Mouse (Mus musculus): Measurements from ENCODE around the gene Pithd1. TPM values are rescaled to one million over a fixed set of nuclear protein-coding genes. Genes with fewer than 3 reads are reported as not detected.

Pithd1 gene
- polyA plus RNA-seq, 1 experiment, result 35.2 TPM

- Histone ChIP-seq H3K36me3 (ENCODE audit: control insufficient read depth, insufficient read depth) (peaks cover 60% of the 10 kb centered on the region), H3ac (ENCODE audit: control insufficient read depth, insufficient read length) (no peak overlapping the region), H3K79me2 (ENCODE audit: control insufficient read depth, insufficient read depth) (peaks cover 10% of the 10 kb centered on the region), H3K4me2 (ENCODE audit: low read depth) (no peak overlapping the region), H3K4me3 (no peak overlapping the region), H3K27me3 (ENCODE audit: control insufficient read depth, insufficient read depth, insufficient read length) (no peaks in the 10 kb centered on the region)
- no peak for TF ChIP-seq POLR2AphosphoS2 (IDR thresholded peaks at IDR 0.05; ENCODE audit: insufficient read length, low read depth)
- no peak for TF ChIP-seq USF1 (IDR thresholded peaks at IDR 0.05; ENCODE audit: low read depth)
- TF ChIP-seq MYOD1 (IDR thresholded peaks at IDR 0.05; ENCODE audit: control insufficient read depth in 1 of 3, insufficient read length in 2 of 3, low read depth in 2 of 3), result no peak
- TF ChIP-seq TCF3 (IDR thresholded peaks at IDR 0.05; ENCODE audit: insufficient read length, low read depth), result no peak
- TF ChIP-seq POLR2A (IDR thresholded peaks at IDR 0.05; ENCODE audit: insufficient read length, low read depth), result no peak
- TF ChIP-seq E2F4 (IDR thresholded peaks at IDR 0.05; ENCODE audit: insufficient read depth), result no peak
- no peak for TF ChIP-seq TCF12 (IDR thresholded peaks at IDR 0.05; ENCODE audit: insufficient read depth, poor library complexity, severe bottlenecking)
- TF ChIP-seq CEBPB (IDR thresholded peaks at IDR 0.05; ENCODE audit: insufficient read depth, poor library complexity, severe bottlenecking), result no peak
- no peak for TF ChIP-seq SRF (IDR thresholded peaks at IDR 0.05; ENCODE audit: control insufficient read depth, insufficient read length, low read depth)
- TF ChIP-seq MYOG (IDR thresholded peaks at IDR 0.05; ENCODE audit: control insufficient read depth in 1 of 3, insufficient read depth in 1 of 3, insufficient read length in 2 of 3, low read depth in 2 of 3), result no peak
- no peak for TF ChIP-seq MAX (IDR thresholded peaks at IDR 0.05; ENCODE audit: low read depth)
- no peak for TF ChIP-seq REST (IDR thresholded peaks at IDR 0.05; ENCODE audit: insufficient read depth, insufficient read length)
These were observed 23.5 kb upstream of the Pithd1 start for GRCm38 (mm10) chr4:136010586-136010985.

DNA sequence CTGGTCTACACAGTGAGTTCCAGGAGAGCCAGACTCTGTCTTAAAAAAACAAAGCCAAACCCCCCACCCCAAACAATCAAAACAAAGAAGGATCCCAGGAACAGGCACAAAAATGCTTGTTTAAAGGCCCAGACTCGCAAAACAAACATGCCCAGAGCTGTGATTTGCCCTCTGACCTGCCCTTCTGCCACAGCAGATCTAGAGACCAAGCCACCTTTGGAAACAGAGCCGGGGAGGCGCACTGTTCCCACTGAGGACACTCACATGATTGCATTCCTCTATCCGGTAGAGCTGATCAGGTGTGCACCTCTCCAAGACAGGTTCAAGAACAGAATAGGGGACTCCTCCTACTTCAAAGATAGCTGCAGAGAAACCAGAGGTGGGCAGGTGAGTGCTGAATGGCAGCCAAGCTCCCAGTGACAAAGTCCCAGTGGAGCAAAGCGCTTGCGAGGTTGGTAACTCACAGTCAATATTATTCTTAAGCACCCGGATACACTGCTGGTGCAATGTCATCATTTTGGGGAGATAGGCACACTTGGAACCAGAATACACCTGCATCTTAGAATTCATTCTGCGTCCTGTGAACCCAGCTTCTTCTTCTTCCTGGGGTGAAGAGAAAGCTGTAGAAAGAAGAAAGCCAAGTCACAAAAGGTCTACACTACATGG is 21.9 kb upstream of the Pithd1 start:
- no peak overlapping the region for H3ac ChIP-seq (ENCODE audit: control insufficient read depth, insufficient read length)
- no peak overlapping the region for H3K4me3 ChIP-seq
- no peak for TF ChIP-seq USF1 (IDR thresholded peaks at IDR 0.05; ENCODE audit: low read depth)
- no peak for TF ChIP-seq REST (IDR thresholded peaks at IDR 0.05; ENCODE audit: insufficient read depth, insufficient read length)
- TF ChIP-seq E2F4 (IDR thresholded peaks at IDR 0.05; ENCODE audit: insufficient read depth), result no peak
- no peak for TF ChIP-seq MAX (IDR thresholded peaks at IDR 0.05; ENCODE audit: low read depth)
- no peak for TF ChIP-seq MYOD1 (IDR thresholded peaks at IDR 0.05; ENCODE audit: control insufficient read depth in 1 of 3, insufficient read length in 2 of 3, low read depth in 2 of 3)
- TF ChIP-seq CEBPB (IDR thresholded peaks at IDR 0.05; ENCODE audit: insufficient read depth, poor library complexity, severe bottlenecking), result no peak
- TF ChIP-seq POLR2A (IDR thresholded peaks at IDR 0.05; ENCODE audit: insufficient read length, low read depth), result no peak
- no peak for TF ChIP-seq TCF12 (IDR thresholded peaks at IDR 0.05; ENCODE audit: insufficient read depth, poor library complexity, severe bottlenecking)
- TF ChIP-seq TCF3 (IDR thresholded peaks at IDR 0.05; ENCODE audit: insufficient read length, low read depth), result no peak
- TF ChIP-seq POLR2AphosphoS2 (IDR thresholded peaks at IDR 0.05; ENCODE audit: insufficient read length, low read depth), result no peak
- TF ChIP-seq MYOG (IDR thresholded peaks at IDR 0.05; ENCODE audit: control insufficient read depth in 1 of 3, insufficient read depth in 1 of 3, insufficient read length in 2 of 3, low read depth in 2 of 3), result no peak
- no peak for TF ChIP-seq SRF (IDR thresholded peaks at IDR 0.05; ENCODE audit: control insufficient read depth, insufficient read length, low read depth)
- H3K36me3 ChIP-seq (ENCODE audit: control insufficient read depth, insufficient read depth), result peaks cover 75% of the 10 kb centered on the region
- H3K4me2 ChIP-seq (ENCODE audit: low read depth), result no peak overlapping the region
- no peaks in the 10 kb centered on the region for H3K79me2 ChIP-seq (ENCODE audit: control insufficient read depth, insufficient read depth)
- H3K27me3 ChIP-seq (ENCODE audit: control insufficient read depth, insufficient read depth, insufficient read length), result no peaks in the 10 kb centered on the region

DNA sequence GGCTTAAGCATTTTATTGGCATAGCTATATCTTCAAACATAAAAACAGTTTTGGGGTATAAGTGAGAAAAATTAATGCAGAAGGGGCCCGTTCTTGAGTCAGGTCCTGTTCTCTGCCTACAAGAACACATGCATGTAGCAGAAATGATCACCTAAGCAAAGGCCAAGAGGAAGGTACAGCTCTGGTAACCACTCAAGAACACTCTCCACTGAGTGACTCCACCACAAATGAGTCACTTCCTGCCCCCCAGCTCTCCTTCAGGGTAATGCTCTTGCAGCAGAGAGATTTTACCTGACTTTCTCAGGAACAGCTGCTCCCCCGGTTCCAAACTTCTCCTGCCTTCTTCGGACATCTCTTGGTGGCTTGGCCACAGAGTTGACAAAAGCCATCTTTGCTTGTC is 19.8 kb upstream of the Pithd1 start:
- H3K27me3 ChIP-seq (ENCODE audit: control insufficient read depth, insufficient read depth, insufficient read length), result no peaks in the 10 kb centered on the region
- TF ChIP-seq USF1 (IDR thresholded peaks at IDR 0.05; ENCODE audit: low read depth) (no peak), POLR2AphosphoS2 (IDR thresholded peaks at IDR 0.05; ENCODE audit: insufficient read length, low read depth) (no peak), POLR2A (IDR thresholded peaks at IDR 0.05; ENCODE audit: insufficient read length, low read depth) (no peak), REST (IDR thresholded peaks at IDR 0.05; ENCODE audit: insufficient read depth, insufficient read length) (no peak), MYOG (IDR thresholded peaks at IDR 0.05; ENCODE audit: control insufficient read depth in 1 of 3, insufficient read depth in 1 of 3, insufficient read length in 2 of 3, low read depth in 2 of 3) (no peak)
- H3ac ChIP-seq (ENCODE audit: control insufficient read depth, insufficient read length), result no peak overlapping the region
- no peak overlapping the region for H3K4me3 ChIP-seq
- H3K4me2 ChIP-seq (ENCODE audit: low read depth), result no peak overlapping the region
- H3K36me3 ChIP-seq (ENCODE audit: control insufficient read depth, insufficient read depth), result peaks cover 74% of the 10 kb centered on the region
- no peaks in the 10 kb centered on the region for H3K79me2 ChIP-seq (ENCODE audit: control insufficient read depth, insufficient read depth)

- H3ac ChIP-seq (ENCODE audit: control insufficient read depth, insufficient read length), result no peak overlapping the region
- no peaks in the 10 kb centered on the region for H3K79me2 ChIP-seq (ENCODE audit: control insufficient read depth, insufficient read depth)
- no peak overlapping the region for H3K4me3 ChIP-seq
- H3K27me3 ChIP-seq (ENCODE audit: control insufficient read depth, insufficient read depth, insufficient read length), result no peaks in the 10 kb centered on the region
- H3K4me2 ChIP-seq (ENCODE audit: low read depth), result no peak overlapping the region
- H3K36me3 ChIP-seq (ENCODE audit: control insufficient read depth, insufficient read depth), result peaks cover 58% of the 10 kb centered on the region
- no peak for TF ChIP-seq MYOG (IDR thresholded peaks at IDR 0.05; ENCODE audit: control insufficient read depth in 1 of 3, insufficient read depth in 1 of 3, insufficient read length in 2 of 3, low read depth in 2 of 3)
- TF ChIP-seq MAX (IDR thresholded peaks at IDR 0.05; ENCODE audit: low read depth), result no peak
- TF ChIP-seq TCF3 (IDR thresholded peaks at IDR 0.05; ENCODE audit: insufficient read length, low read depth), result no peak
- TF ChIP-seq REST (IDR thresholded peaks at IDR 0.05; ENCODE audit: insufficient read depth, insufficient read length), result no peak
- TF ChIP-seq TCF12 (IDR thresholded peaks at IDR 0.05; ENCODE audit: insufficient read depth, poor library complexity, severe bottlenecking), result no peak
- TF ChIP-seq CEBPB (IDR thresholded peaks at IDR 0.05; ENCODE audit: insufficient read depth, poor library complexity, severe bottlenecking), result no peak
- TF ChIP-seq POLR2A (IDR thresholded peaks at IDR 0.05; ENCODE audit: insufficient read length, low read depth), result no peak
- no peak for TF ChIP-seq USF1 (IDR thresholded peaks at IDR 0.05; ENCODE audit: low read depth)
- TF ChIP-seq E2F4 (IDR thresholded peaks at IDR 0.05; ENCODE audit: insufficient read depth), result no peak
- no peak for TF ChIP-seq MYOD1 (IDR thresholded peaks at IDR 0.05; ENCODE audit: control insufficient read depth in 1 of 3, insufficient read length in 2 of 3, low read depth in 2 of 3)
- TF ChIP-seq SRF (IDR thresholded peaks at IDR 0.05; ENCODE audit: control insufficient read depth, insufficient read length, low read depth), result no peak
- TF ChIP-seq POLR2AphosphoS2 (IDR thresholded peaks at IDR 0.05; ENCODE audit: insufficient read length, low read depth), result no peak
These were observed 17.9 kb upstream of the Pithd1 start for GRCm38 (mm10) chr4:136004921-136005320.

All from myocyte (in vitro differentiated cells).